Mouse (Mus musculus): ENCODE results near the gene Usp12.

GRCm38 (mm10) chr5:146759159-146759558 lies 35.6 kb downstream of the Usp12 start:
- TF ChIP-seq CTCF (IDR thresholded peaks at IDR 0.05) = no peak
- TF ChIP-seq POLR2A (IDR thresholded peaks at IDR 0.05; ENCODE audit: insufficient read depth, low read depth, low read length) = no peak
